Mouse (Mus musculus) brain, embryonic 14.5 days (tissue): ENCODE data around the gene Fancc.
A peak's percentile ranks its signal among the peaks of the same experiment; 100 is the strongest.

Experiments
- CTCF ChIP-seq: fragments of 200-500 bp; IDR thresholded peaks from 2 replicates; pipeline ENCODE4 v1.5.1; 2012; ENCODE audit warnings: inconsistent platforms, mild to moderate bottlenecking, moderate library complexity, borderline replicate concordance; ENCODE audit not compliant: insufficient read depth, insufficient read length; ENCODE audit errors: extremely low read depth
- POLR2A ChIP-seq: fragments of 200-500 bp; IDR thresholded peaks from 2 replicates; pipeline ENCODE4 v1.6.1; 2012; ENCODE audit warnings: mild to moderate bottlenecking, inconsistent platforms, borderline replicate concordance; ENCODE audit not compliant: poor library complexity, insufficient read depth, insufficient read length, severe bottlenecking; ENCODE audit errors: extremely low read depth

- TF ChIP-seq CTCF (peak; percentile 76; the same call in 1 of the 2 replicates), POLR2A (no peak)
Measured at GRCm38 (mm10) chr13:63331379-63331778, 165.7 kb downstream of the Fancc start.
